In genomic region chr1:51104698-51105097, GRCm38 (mm10) we compare ENCODE assay signal across 16 mouse cellular contexts.
DNase-seq lines count a peak whose midpoint lies in the region; ATAC-seq and TF ChIP-seq lines count a peak whose summit lies in the region.
"Had no signal": no experiment of that assay in that cellular context is flagged by ENCODE, and none has a peak within 500 bp of the region (broad histone marks: within the 10 kb centered on the region; RNA-seq: fewer than 3 reads in every experiment).

No protein-coding gene starts in this region.

- no peaks in the 10 kb centered on the region for H3K9me3 ChIP-seq in heart, embryonic 10.5 days
- no peaks in the 10 kb centered on the region for H3K9me3 ChIP-seq in kidney, embryonic 15.5 days (replicated peaks)
- H3K9me3 ChIP-seq in midbrain, postnatal 0 days (ENCODE audit: low read length), result no peaks in the 10 kb centered on the region
- no peaks in the 10 kb centered on the region for H3K9me3 ChIP-seq in midbrain, embryonic 10.5 days (replicated peaks)
- H3K9me3 ChIP-seq: forebrain, embryonic 15.5 days; limb, embryonic 12.5 days had no signal

- no peak overlapping the region for H3K4me3 ChIP-seq in heart, embryonic 10.5 days
- H3K4me3 ChIP-seq in kidney, embryonic 15.5 days (replicated peaks), result no peak overlapping the region
- H3K4me3 ChIP-seq in kidney, adult 2 months (ENCODE audit: insufficient read depth, low read depth, low read length), result no peak overlapping the region
- no peak overlapping the region for H3K4me3 ChIP-seq in midbrain, postnatal 0 days (ENCODE audit: low read depth, low read length)
- no peak overlapping the region for H3K4me3 ChIP-seq in midbrain, embryonic 10.5 days
- no peak overlapping the region for H3K4me3 ChIP-seq in cerebellum, adult 2 months (replicated peaks; ENCODE audit: insufficient read depth, low read depth, low read length)
- H3K4me3 ChIP-seq: forebrain, embryonic 15.5 days; limb, embryonic 12.5 days had no signal

- H3K27ac ChIP-seq in heart, embryonic 10.5 days, result peak overlapping the region; percentile 62; the same call in 1 of the 2 replicates
- 0 out of 2 replicates have a peak overlapping the region, but pooled peaks have one; percentile 2 for H3K27ac ChIP-seq in kidney, embryonic 15.5 days
- H3K27ac ChIP-seq in kidney, adult 2 months (ENCODE audit: insufficient read depth, low read depth, low read length), result no peak overlapping the region
- 0 out of 2 replicates have a peak overlapping the region, but pooled peaks have one; percentile 18 for H3K27ac ChIP-seq in midbrain, postnatal 0 days (ENCODE audit: low read depth, low read length)
- H3K27ac ChIP-seq in midbrain, embryonic 10.5 days (replicated peaks), result no peak overlapping the region
- no peak overlapping the region for H3K27ac ChIP-seq in cerebellum, adult 2 months (ENCODE audit: insufficient read depth, low read length)
- H3K27ac ChIP-seq: forebrain, embryonic 15.5 days; limb, embryonic 12.5 days; stomach, postnatal 0 days had no signal

- H3K36me3 ChIP-seq in heart, embryonic 10.5 days, result no peaks in the 10 kb centered on the region
- no peaks in the 10 kb centered on the region for H3K36me3 ChIP-seq in kidney, embryonic 15.5 days
- H3K36me3 ChIP-seq in kidney, adult 2 months (ENCODE audit: control insufficient read depth, insufficient read depth, low read length), result no peaks in the 10 kb centered on the region
- H3K36me3 ChIP-seq in midbrain, postnatal 0 days (ENCODE audit: insufficient read depth, low read length), result no peaks in the 10 kb centered on the region
- no peaks in the 10 kb centered on the region for H3K36me3 ChIP-seq in midbrain, embryonic 10.5 days
- H3K36me3 ChIP-seq: forebrain, embryonic 15.5 days; limb, embryonic 12.5 days had no signal

- WGBS in heart, embryonic 10.5 days, result 51% methylated on average over 2 of the region's 2 CpGs
- WGBS in kidney, embryonic 15.5 days, result 67% methylated on average over 2 of the region's 2 CpGs
- 57% methylated on average over 2 of the region's 2 CpGs for WGBS in kidney, adult 2 months
- 55% methylated on average over 2 of the region's 2 CpGs for WGBS in midbrain, postnatal 0 days
- WGBS in midbrain, embryonic 10.5 days, result 82% methylated on average over 2 of the region's 2 CpGs
- WGBS in cerebellum, adult 2 months, result 88% methylated on average over 2 of the region's 2 CpGs

- H3K4me2 ChIP-seq in kidney, embryonic 15.5 days, result no peak overlapping the region
- H3K4me2 ChIP-seq in midbrain, postnatal 0 days (ENCODE audit: low read depth, low read length, poor library complexity, severe bottlenecking), result no peak overlapping the region
- H3K4me2 ChIP-seq: forebrain, embryonic 15.5 days; limb, embryonic 12.5 days had no signal

- H3K27me3 ChIP-seq in heart, embryonic 10.5 days (ENCODE audit: insufficient read depth, poor library complexity, severe bottlenecking), result no peaks in the 10 kb centered on the region
- H3K27me3 ChIP-seq in kidney, embryonic 15.5 days, result no peaks in the 10 kb centered on the region
- no peaks in the 10 kb centered on the region for H3K27me3 ChIP-seq in kidney, adult 2 months (replicated peaks; ENCODE audit: control insufficient read depth, insufficient read depth, low read length)
- H3K27me3 ChIP-seq in midbrain, postnatal 0 days (ENCODE audit: insufficient read depth, low read length), result no peaks in the 10 kb centered on the region
- no peaks in the 10 kb centered on the region for H3K27me3 ChIP-seq in midbrain, embryonic 10.5 days (ENCODE audit: low read depth, poor library complexity, severe bottlenecking)
- no peaks in the 10 kb centered on the region for H3K27me3 ChIP-seq in cerebellum, adult 2 months (ENCODE audit: control insufficient read depth, insufficient read depth, low read length)
- H3K27me3 ChIP-seq: forebrain, embryonic 15.5 days; limb, embryonic 12.5 days had no signal

- no peak for DNase-seq in heart, embryonic 10.5 days (ENCODE audit: low spot score)
- DNase-seq in heart, adult 18-20 months, result no peak
- DNase-seq in kidney, adult 2 months, result no peak
- DNase-seq in midbrain, postnatal 0 days (ENCODE audit: low spot score), result no peak
- no peak for DNase-seq in midbrain, embryonic 10.5 days (ENCODE audit: low spot score)
- DNase-seq in thymus, postnatal 4 days, result peak; percentile 27
- no peak for DNase-seq in cerebellum, adult 2 months
- DNase-seq: adrenal gland, adult 8-10 months; cerebellum, adult 11-12 months; cerebellum, postnatal 36 days; kidney, adult 18-20 months; kidney, postnatal 25 days had no signal

- no peak overlapping the region for H3K9ac ChIP-seq in kidney, embryonic 15.5 days
- no peak overlapping the region for H3K9ac ChIP-seq in midbrain, postnatal 0 days (replicated peaks; ENCODE audit: low read length, poor library complexity, severe bottlenecking)
- H3K9ac ChIP-seq: forebrain, embryonic 15.5 days; limb, embryonic 12.5 days had no signal

- no peak for TF ChIP-seq POLR2A in kidney, adult 2 months (IDR thresholded peaks at IDR 0.05; ENCODE audit: low read depth, low read length)
- TF ChIP-seq POLR2A in cerebellum, adult 2 months (IDR thresholded peaks at IDR 0.05; ENCODE audit: borderline replicate concordance, insufficient read depth, low read length), result no peak

- no peak for TF ChIP-seq CTCF in kidney, adult 2 months (conservative IDR thresholded peaks at IDR 0.05; ENCODE audit: insufficient read depth, insufficient read length, low read depth, low read length)
- TF ChIP-seq CTCF in midbrain, postnatal 0 days (IDR thresholded peaks at IDR 0.05), result no peak
- no peak for TF ChIP-seq CTCF in cerebellum, adult 2 months (IDR thresholded peaks at IDR 0.05; ENCODE audit: borderline replicate concordance, insufficient read depth, low read depth, low read length)

- ATAC-seq in kidney, embryonic 15.5 days (replicated peaks; ENCODE audit: low FRiP score), result no peak
- no peak for ATAC-seq in midbrain, postnatal 0 days (ENCODE audit: low FRiP score)
- ATAC-seq: forebrain, embryonic 15.5 days had no signal

- H3K4me1 ChIP-seq in heart, embryonic 10.5 days, result 0 out of 2 replicates have a peak, but pooled peaks cover 7% of the 10 kb centered on the region
- H3K4me1 ChIP-seq in kidney, embryonic 15.5 days, result no peaks in the 10 kb centered on the region
- no peaks in the 10 kb centered on the region for H3K4me1 ChIP-seq in kidney, adult 2 months (ENCODE audit: control insufficient read depth, insufficient read depth, low read length)
- no peaks in the 10 kb centered on the region for H3K4me1 ChIP-seq in midbrain, postnatal 0 days (ENCODE audit: insufficient read depth, low read length)
- H3K4me1 ChIP-seq in midbrain, embryonic 10.5 days, result no peaks in the 10 kb centered on the region
- H3K4me1 ChIP-seq in cerebellum, adult 2 months (ENCODE audit: control insufficient read depth, insufficient read depth, low read length), result peaks cover 12% of the 10 kb centered on the region; the same call in 1 of the 2 replicates
- H3K4me1 ChIP-seq: forebrain, embryonic 15.5 days; limb, embryonic 12.5 days had no signal

Comparison
In these comparisons a context has a peak if more than half of its experiments do, and no peak if none do; other contexts are left out.
1. H3K27ac ChIP-seq: peak in heart, embryonic 10.5 days (single experiment), kidney, embryonic 15.5 days (single experiment) and midbrain, postnatal 0 days (single experiment); none in kidney, adult 2 months (single experiment), midbrain, embryonic 10.5 days (single experiment) and cerebellum, adult 2 months (single experiment).